Mouse (Mus musculus): ENCODE results near the gene Scd2. TPM values are rescaled to one million over a fixed set of nuclear protein-coding genes. Genes with fewer than 3 reads are reported as not detected.

Scd2 gene
- total and polyA plus RNA-seq, 2 experiments from 2014 or later, result 224 to 948 TPM

DNA sequence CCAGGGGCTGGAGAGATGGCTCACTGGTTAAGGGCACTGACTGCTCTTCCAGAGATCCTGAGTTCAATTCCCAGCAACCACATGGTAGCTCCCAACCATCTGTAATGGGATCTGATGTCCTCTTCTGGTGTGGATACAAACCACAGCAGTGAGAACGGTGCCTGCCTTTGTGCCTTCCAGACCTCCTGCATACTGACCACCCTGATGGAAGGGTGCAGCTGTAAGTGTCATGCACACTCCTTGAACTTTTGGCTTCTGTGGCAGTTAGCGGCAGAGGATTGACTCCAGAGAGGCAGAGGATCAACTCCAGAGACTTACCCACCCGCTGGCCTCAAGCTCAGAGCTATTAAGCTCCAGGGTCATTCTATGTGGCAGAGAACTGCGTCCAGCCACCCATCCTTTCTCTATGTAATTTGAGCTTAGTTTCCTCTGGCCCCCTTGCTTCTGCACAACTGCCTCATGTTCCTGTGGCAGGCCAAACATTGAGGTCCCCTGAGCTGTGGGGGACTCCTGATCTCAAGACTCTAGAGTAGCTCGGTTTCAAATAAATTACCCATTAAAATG is 23.4 kb downstream of the Scd2 start:
- Histone ChIP-seq H3K4me3 (ENCODE audit: low read depth, low read length) (no peak overlapping the region), H3K9ac (replicated peaks; ENCODE audit: low read length, poor library complexity, severe bottlenecking) (no peak overlapping the region), H3K4me2 (ENCODE audit: low read depth, low read length, poor library complexity, severe bottlenecking) (no peak overlapping the region), H3K27me3 (ENCODE audit: insufficient read depth, low read length) (no peaks in the 10 kb centered on the region), H3K4me1 (ENCODE audit: insufficient read depth, low read length) (no peaks in the 10 kb centered on the region), H3K9me3 (ENCODE audit: low read length) (no peaks in the 10 kb centered on the region), H3K27ac (ENCODE audit: low read depth, low read length) (no peak overlapping the region), H3K36me3 (ENCODE audit: insufficient read depth, low read length) (no peaks in the 10 kb centered on the region)
- TF ChIP-seq CTCF (IDR thresholded peaks at IDR 0.05), result no peak
- no peak for DNase-seq (ENCODE audit: low spot score)
- ATAC-seq (ENCODE audit: low FRiP score), result no peak
- 64% methylated on average over 5 of the region's 5 CpGs for WGBS

DNA sequence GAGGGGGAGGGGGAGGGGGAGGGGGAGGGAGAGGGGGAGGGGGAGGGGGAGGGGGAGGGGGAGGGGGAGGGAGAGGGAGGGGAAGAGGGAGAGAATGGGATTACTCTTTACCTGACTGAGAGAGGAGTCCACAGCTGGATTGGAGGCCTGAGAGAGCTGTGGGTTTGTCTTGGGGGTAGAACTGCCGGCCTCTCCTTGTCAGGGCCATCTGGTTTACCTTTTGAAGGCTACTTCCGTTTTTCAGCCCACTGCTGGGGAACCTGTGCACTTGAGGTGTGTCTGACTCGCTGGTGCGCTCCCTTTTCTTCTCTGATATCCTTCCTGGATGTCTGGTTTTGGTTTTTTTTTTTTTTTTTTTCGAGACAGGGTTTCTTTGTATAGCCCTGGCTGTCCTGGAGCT is 23.9 kb downstream of the Scd2 start:
- no peak overlapping the region for H3K4me3 ChIP-seq (ENCODE audit: low read depth, low read length)
- no peaks in the 10 kb centered on the region for H3K9me3 ChIP-seq (ENCODE audit: low read length)
- no peaks in the 10 kb centered on the region for H3K27me3 ChIP-seq (ENCODE audit: insufficient read depth, low read length)
- no peak overlapping the region for H3K27ac ChIP-seq (ENCODE audit: low read depth, low read length)
- TF ChIP-seq CTCF (IDR thresholded peaks at IDR 0.05), result no peak
- no peak overlapping the region for H3K9ac ChIP-seq (replicated peaks; ENCODE audit: low read length, poor library complexity, severe bottlenecking)
- no peak for DNase-seq (ENCODE audit: low spot score)
- H3K4me2 ChIP-seq (ENCODE audit: low read depth, low read length, poor library complexity, severe bottlenecking), result no peak overlapping the region
- WGBS, result 81% methylated on average over 5 of the region's 5 CpGs
- no peaks in the 10 kb centered on the region for H3K4me1 ChIP-seq (ENCODE audit: insufficient read depth, low read length)
- no peak for ATAC-seq (ENCODE audit: low FRiP score)
- no peaks in the 10 kb centered on the region for H3K36me3 ChIP-seq (ENCODE audit: insufficient read depth, low read length)

DNA sequence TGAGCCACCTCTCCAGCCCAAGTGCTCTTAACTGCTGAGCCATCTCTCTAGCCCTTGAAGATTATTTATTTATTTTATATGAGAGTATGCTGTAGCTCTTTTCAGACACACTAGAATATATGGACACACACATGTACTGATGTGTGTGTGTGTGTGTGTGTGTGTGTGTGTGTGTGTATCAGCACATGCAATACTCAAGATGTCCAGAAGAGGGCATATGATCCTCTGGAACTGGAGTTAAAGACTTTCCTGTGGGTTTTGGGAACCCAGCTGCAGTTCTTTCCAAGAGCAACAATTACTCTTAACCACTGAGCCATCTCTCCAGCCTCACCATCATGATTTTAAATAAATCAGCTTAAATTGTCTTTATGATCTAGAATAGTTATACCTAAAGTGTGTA is 25.1 kb downstream of the Scd2 start:
- no peaks in the 10 kb centered on the region for H3K36me3 ChIP-seq (ENCODE audit: insufficient read depth, low read length)
- TF ChIP-seq CTCF (IDR thresholded peaks at IDR 0.05), result peak; percentile 45
- no peak for ATAC-seq (ENCODE audit: low FRiP score)

DNA sequence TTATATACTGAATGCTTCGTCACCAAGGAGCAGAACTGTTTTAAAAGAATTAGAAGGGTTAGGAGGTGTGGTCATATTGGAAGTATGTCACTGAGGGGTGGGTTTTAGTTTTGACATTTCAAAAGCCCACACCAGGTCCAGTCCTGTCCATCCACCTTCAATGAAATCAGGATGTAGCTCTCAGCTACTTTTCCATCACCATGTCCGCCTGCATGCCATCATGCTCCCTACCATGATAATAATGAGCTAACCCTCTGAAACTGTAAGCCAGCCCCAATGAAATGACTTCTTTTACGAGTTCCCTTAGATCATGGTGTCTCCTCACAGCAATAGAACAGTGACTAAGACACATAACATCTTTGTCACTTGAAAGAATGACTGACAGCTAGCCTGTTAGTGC is 26.8 kb downstream of the Scd2 start:
- no peaks in the 10 kb centered on the region for H3K9me3 ChIP-seq (ENCODE audit: low read length)
- H3K27me3 ChIP-seq (ENCODE audit: insufficient read depth, low read length), result no peaks in the 10 kb centered on the region
- no peak for TF ChIP-seq CTCF (IDR thresholded peaks at IDR 0.05)
- H3K9ac ChIP-seq (replicated peaks; ENCODE audit: low read length, poor library complexity, severe bottlenecking), result no peak overlapping the region
- H3K4me3 ChIP-seq (ENCODE audit: low read depth, low read length), result no peak overlapping the region
- no peaks in the 10 kb centered on the region for H3K36me3 ChIP-seq (ENCODE audit: insufficient read depth, low read length)
- no peaks in the 10 kb centered on the region for H3K4me1 ChIP-seq (ENCODE audit: insufficient read depth, low read length)
- WGBS, result 81% methylated on average over 3 of the region's 3 CpGs
- no peak overlapping the region for H3K4me2 ChIP-seq (ENCODE audit: low read depth, low read length, poor library complexity, severe bottlenecking)
- ATAC-seq (ENCODE audit: low FRiP score) (no peak), DNase-seq (ENCODE audit: low spot score) (no peak)
- no peak overlapping the region for H3K27ac ChIP-seq (ENCODE audit: low read depth, low read length)

More for the DNA sequence above, 25.1 kb downstream of the Scd2 start:
- no peak overlapping the region for H3K4me3 ChIP-seq (ENCODE audit: low read depth, low read length)
- H3K9me3 ChIP-seq (ENCODE audit: low read length), result no peaks in the 10 kb centered on the region
- no peak overlapping the region for H3K27ac ChIP-seq (ENCODE audit: low read depth, low read length)
- no peak for DNase-seq (ENCODE audit: low spot score)
- H3K4me2 ChIP-seq (ENCODE audit: low read depth, low read length, poor library complexity, severe bottlenecking), result no peak overlapping the region
- H3K27me3 ChIP-seq (ENCODE audit: insufficient read depth, low read length), result no peaks in the 10 kb centered on the region
- H3K9ac ChIP-seq (replicated peaks; ENCODE audit: low read length, poor library complexity, severe bottlenecking), result no peak overlapping the region
- no peaks in the 10 kb centered on the region for H3K4me1 ChIP-seq (ENCODE audit: insufficient read depth, low read length)

DNA sequence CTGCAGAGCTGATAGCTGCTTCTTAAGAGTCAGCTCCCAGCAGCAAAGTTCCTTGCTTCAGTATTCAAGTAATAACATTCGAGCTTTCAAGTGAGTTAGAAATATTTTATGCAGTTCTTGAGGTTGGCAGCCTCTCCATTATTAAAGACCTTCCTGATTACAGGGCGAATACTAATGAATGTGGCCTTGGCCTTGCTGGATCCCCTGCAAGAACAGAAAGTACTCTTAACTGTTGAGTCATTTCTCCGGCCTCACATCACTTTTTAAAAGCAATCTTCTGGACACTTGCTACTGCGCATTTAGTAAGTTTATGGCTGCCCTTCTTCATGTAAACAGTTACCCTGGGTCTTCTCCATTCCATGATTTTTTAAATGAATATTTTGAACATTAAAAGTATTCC is 27.7 kb downstream of the Scd2 start:
- Histone ChIP-seq H3K27ac (ENCODE audit: low read depth, low read length) (no peak overlapping the region), H3K27me3 (ENCODE audit: insufficient read depth, low read length) (no peaks in the 10 kb centered on the region), H3K4me2 (ENCODE audit: low read depth, low read length, poor library complexity, severe bottlenecking) (no peak overlapping the region), H3K9me3 (ENCODE audit: low read length) (no peaks in the 10 kb centered on the region), H3K4me3 (ENCODE audit: low read depth, low read length) (no peak overlapping the region), H3K4me1 (ENCODE audit: insufficient read depth, low read length) (no peaks in the 10 kb centered on the region), H3K9ac (replicated peaks; ENCODE audit: low read length, poor library complexity, severe bottlenecking) (no peak overlapping the region), H3K36me3 (ENCODE audit: insufficient read depth, low read length) (no peaks in the 10 kb centered on the region)
- DNase-seq (ENCODE audit: low spot score) (no peak), ATAC-seq (ENCODE audit: low FRiP score) (no peak)
- WGBS, result 72% methylated on average over 4 of the region's 4 CpGs
- no peak for TF ChIP-seq CTCF (IDR thresholded peaks at IDR 0.05)

DNA sequence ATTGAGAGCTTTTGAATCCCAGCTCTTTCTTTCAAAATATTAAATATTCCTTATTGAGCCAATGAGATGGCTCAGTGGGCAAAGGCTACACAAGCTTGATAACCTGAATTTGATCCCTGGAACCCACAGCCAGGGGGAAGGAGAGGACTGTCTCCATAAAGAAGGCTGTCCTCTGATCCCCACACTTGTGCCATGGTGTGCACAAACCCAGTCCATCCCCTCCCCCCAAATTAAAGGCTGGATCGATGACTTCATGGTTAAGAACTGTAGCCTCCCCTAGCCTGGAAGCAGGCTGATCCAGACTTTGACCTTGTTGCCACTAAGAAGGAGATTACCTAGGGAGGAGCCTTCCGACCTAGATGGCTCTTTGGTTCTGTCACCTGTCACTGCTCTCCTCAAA is 28.2 kb downstream of the Scd2 start:
- H3K4me3 ChIP-seq (ENCODE audit: low read depth, low read length), result no peak overlapping the region
- no peaks in the 10 kb centered on the region for H3K36me3 ChIP-seq (ENCODE audit: insufficient read depth, low read length)
- no peaks in the 10 kb centered on the region for H3K4me1 ChIP-seq (ENCODE audit: insufficient read depth, low read length)
- no peaks in the 10 kb centered on the region for H3K9me3 ChIP-seq (ENCODE audit: low read length)
- no peak overlapping the region for H3K4me2 ChIP-seq (ENCODE audit: low read depth, low read length, poor library complexity, severe bottlenecking)
- no peaks in the 10 kb centered on the region for H3K27me3 ChIP-seq (ENCODE audit: insufficient read depth, low read length)
- ATAC-seq (ENCODE audit: low FRiP score), result no peak
- no peak overlapping the region for H3K9ac ChIP-seq (replicated peaks; ENCODE audit: low read length, poor library complexity, severe bottlenecking)
- H3K27ac ChIP-seq (ENCODE audit: low read depth, low read length), result no peak overlapping the region
- DNase-seq (ENCODE audit: low spot score), result no peak
- WGBS, result 87% methylated on average over 2 of the region's 2 CpGs
- TF ChIP-seq CTCF (IDR thresholded peaks at IDR 0.05), result no peak
